Mouse (Mus musculus) sigmoid colon, adult 10 weeks (tissue): Measurements from ENCODE around the gene Cuta. TPM values are rescaled to one million over a fixed set of nuclear protein-coding genes. Genes with fewer than 3 reads are reported as not detected.

Experiments used
- polyA plus RNA-seq: library from polyadenylated mRNA; stranded (reverse); fragments of 350-450 nt; fragmentation: Illumina TruSeq; extraction: RNeasy Lipid Tissue Mini Kit (QIAGEN cat#74804); gene quantifications from one replicate; pipeline ENCODE4 v1.2.3, GENCODE M21; 2014; ENCODE audit warnings: low read depth, low replicate concordance

Gene Cuta
- polyA plus RNA-seq, result 12.0 TPM

DNA sequence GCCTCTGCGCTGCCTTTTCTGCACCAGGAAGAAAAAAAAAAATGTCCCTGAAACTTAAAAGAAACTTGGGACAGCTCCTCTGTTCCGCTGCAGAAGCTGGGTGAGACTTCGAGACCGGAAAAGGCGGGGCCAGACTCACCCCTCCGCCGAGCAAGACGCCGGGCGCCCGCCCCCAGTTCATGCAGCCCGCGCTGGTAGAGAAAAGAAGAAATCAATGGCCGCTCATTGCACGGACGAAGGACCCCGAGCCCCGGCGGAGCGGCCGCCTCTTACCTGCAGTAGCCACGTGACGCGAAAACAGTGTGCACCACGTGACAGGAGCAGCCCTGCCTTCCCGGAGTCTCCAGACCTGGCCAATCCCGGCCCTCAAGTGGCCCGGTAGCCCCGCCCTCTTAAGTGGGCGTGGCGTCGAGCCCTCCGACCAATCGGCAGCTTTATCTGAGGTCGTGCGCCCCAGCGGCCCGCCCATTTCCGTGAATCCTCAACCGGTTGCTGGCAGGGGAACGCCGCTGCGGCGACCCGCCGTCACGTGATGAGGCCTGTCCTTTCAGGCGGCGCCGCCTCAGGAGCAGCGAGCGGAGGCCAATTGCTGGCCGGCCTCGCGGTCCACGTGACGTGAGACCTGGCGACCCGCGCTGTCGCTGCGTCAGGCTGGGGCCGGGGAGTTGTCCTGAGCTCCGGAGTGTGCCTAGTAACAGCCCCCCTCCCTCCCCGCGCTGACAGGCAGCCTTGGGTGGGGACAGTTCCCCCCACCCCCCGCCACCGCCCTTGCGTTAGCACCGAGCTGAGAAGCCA lies at the start of gene Cuta:
Gene Cuta, minus strand, starts transcription at position 392 of the 795 bp plus-strand sequence.

DNA sequence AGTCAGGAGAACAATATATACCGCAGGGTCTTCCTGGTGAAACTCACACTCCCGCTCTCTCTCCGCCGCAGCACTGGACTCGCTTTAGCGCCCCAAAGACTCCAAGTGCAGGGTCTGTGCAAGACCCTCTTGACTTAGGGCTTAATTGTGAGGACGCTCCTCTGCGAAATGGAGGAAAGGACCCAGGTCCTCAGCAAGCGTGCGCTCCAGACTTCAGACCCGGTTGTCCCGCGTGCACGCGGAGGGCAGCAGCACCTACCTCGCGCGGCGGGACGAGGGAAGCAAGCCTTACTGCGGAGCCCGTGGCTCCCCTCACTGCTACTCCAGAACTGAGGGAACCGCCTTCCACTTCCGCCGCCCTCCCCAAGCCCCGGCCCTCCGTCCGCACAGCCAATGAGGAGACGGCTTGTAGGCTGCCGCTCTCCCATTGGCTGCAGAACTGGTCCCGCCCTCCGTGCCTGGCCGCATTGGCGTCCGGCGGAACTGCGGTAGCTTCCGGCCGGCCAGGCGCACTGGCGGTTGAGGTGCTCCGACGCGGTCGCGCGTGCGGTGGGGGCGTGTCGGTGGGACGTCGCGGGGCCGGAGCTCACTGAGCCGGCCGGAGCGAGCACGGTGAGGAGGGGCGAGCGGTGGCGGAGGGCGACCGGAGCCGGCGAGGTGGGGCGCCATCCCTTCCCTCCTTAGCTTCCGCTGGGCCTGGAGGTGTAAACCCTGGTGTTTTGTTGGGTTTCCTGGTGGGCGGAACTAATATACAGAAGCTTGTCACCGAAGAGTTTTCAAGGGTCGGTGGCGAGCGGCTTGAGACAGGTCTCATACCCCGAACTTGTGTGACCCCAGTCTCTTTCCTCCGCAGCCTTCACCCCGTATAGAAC lies 33.6 kb upstream of the Cuta start, which contains the start of gene Zbtb9:
Gene Zbtb9, plus strand, starts transcription at position 465 of the 872 bp plus-strand sequence.

DNA sequence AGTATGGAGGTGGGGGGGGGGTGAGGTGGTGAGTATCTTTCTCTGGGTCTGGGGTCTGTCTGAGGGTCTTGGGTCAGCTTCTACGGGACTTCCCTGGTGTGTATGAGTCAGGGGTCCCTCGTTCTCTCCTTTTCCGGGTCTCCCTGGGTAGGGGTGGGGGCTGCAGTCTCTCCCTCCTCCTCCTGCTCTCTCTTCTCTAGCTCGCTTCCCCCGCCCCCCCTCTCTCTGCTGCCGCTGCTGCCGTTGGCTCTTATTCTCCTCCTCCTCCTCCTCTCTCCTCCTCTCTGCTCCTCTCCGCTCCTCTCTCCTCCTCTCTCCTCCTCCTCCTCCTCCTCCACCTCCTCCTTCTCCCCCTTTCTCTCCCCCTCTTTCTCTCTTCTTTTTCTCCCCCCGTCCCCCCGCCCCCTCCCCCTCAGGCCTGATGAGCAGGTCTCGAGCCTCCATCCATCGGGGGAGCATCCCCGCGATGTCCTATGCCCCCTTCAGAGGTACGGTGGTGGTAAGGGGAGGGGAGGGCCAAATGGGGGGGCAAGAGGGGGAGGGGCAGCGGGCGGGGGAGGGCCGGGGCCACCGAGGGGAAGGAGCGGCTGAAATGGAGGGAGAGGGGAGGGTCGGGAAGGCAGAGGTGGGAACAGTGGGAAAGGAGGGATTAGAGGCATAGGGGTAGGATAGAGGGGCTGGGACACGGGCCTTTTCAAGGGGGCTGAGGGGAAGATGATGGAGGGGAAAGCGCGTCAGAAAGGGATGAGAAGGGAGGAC lies 1.8 kb upstream of the Cuta start, which contains the start of gene Syngap1:
Gene Syngap1, plus strand, starts transcription at position 223 of the 759 bp plus-strand sequence.

DNA sequence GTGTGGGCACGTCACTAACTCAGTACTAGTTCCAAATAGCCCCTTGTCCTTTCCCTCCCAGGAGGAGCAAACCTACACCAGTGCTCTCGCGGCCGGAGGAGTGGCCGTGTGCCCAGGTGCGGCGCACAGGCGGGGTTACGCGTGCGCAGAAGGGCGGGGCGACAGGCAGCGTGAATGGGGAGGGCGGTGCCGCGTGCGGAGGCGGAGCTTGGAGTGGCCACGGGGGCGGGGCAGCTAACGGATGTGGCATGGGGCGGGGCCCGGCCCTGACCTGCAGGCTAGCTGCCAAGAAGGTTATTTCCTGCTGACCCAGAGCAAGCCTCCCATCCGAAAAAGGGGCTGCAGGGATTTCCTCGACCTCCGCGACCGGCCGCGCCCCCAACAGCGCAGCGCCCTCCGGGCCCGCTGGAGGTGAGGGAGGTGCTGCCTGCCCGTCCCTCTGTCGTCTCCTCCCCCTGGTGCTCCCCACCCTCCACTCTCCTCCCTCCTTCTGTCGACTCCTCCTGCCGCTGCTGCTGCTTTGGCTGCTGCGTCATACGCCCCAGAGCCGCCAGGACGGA lies 6.5 kb downstream of the Cuta start, which contains the start of gene Phf1:
Gene Phf1, plus strand, starts transcription at position 214 of the 560 bp plus-strand sequence.

DNA sequence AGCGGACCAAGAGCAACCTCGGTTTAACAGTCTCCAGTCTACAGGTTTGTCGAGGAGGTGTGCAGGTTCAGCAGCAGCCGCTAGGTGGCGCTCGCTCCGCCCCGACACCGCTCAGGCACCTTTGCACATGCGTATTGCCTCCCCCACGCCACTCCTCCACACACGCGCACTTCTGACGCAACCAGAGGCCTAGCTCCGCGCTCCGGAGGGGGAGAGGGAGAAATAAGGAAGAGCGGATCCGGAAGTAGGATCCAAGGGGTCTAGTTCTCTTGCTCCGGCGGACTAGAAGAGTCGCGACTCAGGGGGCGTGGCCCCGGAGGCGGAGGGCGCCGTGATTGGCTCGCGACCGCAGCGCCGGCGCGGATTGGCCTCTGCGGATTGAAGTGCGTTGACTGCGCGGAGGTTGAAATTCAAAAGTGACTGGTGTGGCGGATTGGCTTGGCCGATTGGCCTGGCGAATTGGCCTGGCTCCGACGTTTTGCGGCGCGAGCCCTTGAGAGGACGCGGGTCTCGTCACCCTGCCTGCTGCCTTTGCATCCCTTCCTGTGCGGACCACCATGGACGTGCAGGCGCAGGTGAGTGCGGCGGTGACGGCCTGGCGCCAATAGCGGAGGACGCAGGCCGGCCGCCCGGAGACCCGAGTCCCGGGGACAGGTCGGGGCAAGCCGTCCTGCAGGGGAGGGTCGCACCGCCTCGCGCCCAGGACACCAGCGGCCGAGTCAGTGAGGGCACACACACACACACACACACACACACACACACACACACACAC lies 22.5 kb downstream of the Cuta start, which contains the start of gene Kifc5b:
Gene Kifc5b, plus strand, starts transcription at position 381 of the 772 bp plus-strand sequence.

Other genes with a start within 250 kb of the Cuta start
- gene Crebrf, start 223.9 kb downstream of the Cuta start, polyA plus RNA-seq, result 90.0 TPM
- gene Bnip1, start 158.5 kb downstream of the Cuta start, polyA plus RNA-seq, result 27.2 TPM
- not detected for gene Nkx2-5, start 94.6 kb downstream of the Cuta start, polyA plus RNA-seq
- gene Kifc5b, start 22.5 kb downstream of the Cuta start, polyA plus RNA-seq, result 0.76 TPM
- gene Phf1, start 6.5 kb downstream of the Cuta start, polyA plus RNA-seq, result 3.1 TPM
- 0.82 TPM for gene Syngap1, start 1.7 kb upstream of the Cuta start, polyA plus RNA-seq
- 14.9 TPM for gene Zbtb9, start 33.6 kb upstream of the Cuta start, polyA plus RNA-seq
- 4.3 TPM for gene Bak1, start 89.4 kb upstream of the Cuta start, polyA plus RNA-seq
- gene Itpr3, start 117.7 kb upstream of the Cuta start, polyA plus RNA-seq, result 2.2 TPM
- gene Uqcc2, start 194.3 kb upstream of the Cuta start, polyA plus RNA-seq, result 8.7 TPM
- gene Ip6k3, start 228.2 kb upstream of the Cuta start, polyA plus RNA-seq, result not detected